Mouse (Mus musculus) E14TG2a.4 (cell line): ENCODE results near the gene Rdh9.

Experiments
- CTCF ChIP-seq: conservative IDR thresholded peaks from 2 replicates; pipeline ENCODE4 v1.5.1; 2014; ENCODE audit warnings: low read length
- NANOG ChIP-seq: IDR thresholded peaks from 2 replicates; pipeline ENCODE4 v1.6.1; 2014; ENCODE audit warnings: borderline replicate concordance, low read length, mixed read lengths

DNA sequence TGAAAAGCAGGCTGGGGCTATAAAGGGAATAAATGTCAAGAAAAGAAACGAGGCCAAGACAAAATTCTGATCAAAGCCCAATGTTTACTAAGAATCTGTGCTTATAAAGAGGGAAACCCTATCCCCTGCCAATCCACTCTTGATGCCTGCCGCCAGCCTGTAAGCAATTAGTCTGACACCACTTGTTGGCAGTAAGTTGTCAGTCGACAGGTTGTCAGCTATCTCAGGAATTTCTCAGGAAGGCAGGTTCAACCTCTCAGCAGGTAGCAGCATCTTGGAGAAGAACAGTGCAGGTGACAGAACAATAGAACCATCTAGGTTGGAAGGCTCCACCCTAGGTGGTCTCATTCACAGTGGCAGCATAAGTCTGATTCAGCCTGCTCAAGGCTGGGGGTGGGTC, 52.9 kb downstream of the Rdh9 start:
- no peak for TF ChIP-seq CTCF
- TF ChIP-seq NANOG: no peak
